Mouse (Mus musculus): ENCODE data around the gene Zfr2. TPM values are rescaled to one million over a fixed set of nuclear protein-coding genes. Genes with fewer than 3 reads are reported as not detected.
A peak's percentile ranks its signal among the peaks of the same experiment; 100 is the strongest.

Zfr2 gene
- polyA plus RNA-seq, 1 experiment, result 5.1 TPM

GRCm38 (mm10) chr10:81242021-81242420, 9.1 kb downstream of the Zfr2 start:
- 94% methylated on average over 16 of the region's 16 CpGs for WGBS
- no peak for DNase-seq (ENCODE audit: low read depth, low spot score)

GRCm38 (mm10) chr10:81244146-81244545, 11.2 kb downstream of the Zfr2 start:
- 69% methylated on average over 4 of the region's 4 CpGs for WGBS

GRCm38 (mm10) chr10:81244595-81244994, 11.6 kb downstream of the Zfr2 start:
- DNase-seq (ENCODE audit: low read depth, low spot score), result no peak
- WGBS, result 7% methylated on average over 17 of the region's 17 CpGs

More at GRCm38 (mm10) chr10:81244146-81244545, 11.2 kb downstream of the Zfr2 start:
- DNase-seq (ENCODE audit: low read depth, low spot score), result no peak

GRCm38 (mm10) chr10:81245166-81245565, 12.2 kb downstream of the Zfr2 start:
- DNase-seq (ENCODE audit: low read depth, low spot score), result no peak
- WGBS, result 92% methylated on average over 6 of the region's 6 CpGs

GRCm38 (mm10) chr10:81247804-81248203, 14.8 kb downstream of the Zfr2 start:
- no peak for DNase-seq (ENCODE audit: low read depth, low spot score)
- WGBS, result 41% methylated on average over 2 of the region's 2 CpGs

GRCm38 (mm10) chr10:81249442-81249841, 16.5 kb downstream of the Zfr2 start:
- 88% methylated on average over 8 of the region's 8 CpGs for WGBS
- no peak for DNase-seq (ENCODE audit: low read depth, low spot score)

- DNase-seq (ENCODE audit: low read depth, low spot score), result no peak
- WGBS, result 14% methylated on average over 44 of the region's 44 CpGs
Observed at GRCm38 (mm10) chr10:81252424-81253419, 19.8 kb downstream of the Zfr2 start, which contains the start of gene Matk. Gene Matk, plus strand, starts transcription at chr10:81252935.

- no peak for DNase-seq (ENCODE audit: low read depth, low spot score)
- WGBS, result 29% methylated on average over 1 of the region's 1 CpGs
Observed at GRCm38 (mm10) chr10:81254886-81255285, 21.9 kb downstream of the Zfr2 start.

GRCm38 (mm10) chr10:81257158-81258039, 24.4 kb downstream of the Zfr2 start:
- WGBS, result 2% methylated on average over 62 of the region's 62 CpGs
- no peak for DNase-seq (ENCODE audit: low read depth, low spot score)

- no peak for DNase-seq (ENCODE audit: low read depth, low spot score)
- WGBS, result 44% methylated on average over 21 of the region's 21 CpGs
Observed at GRCm38 (mm10) chr10:81259225-81259884, 26.4 kb downstream of the Zfr2 start.

- 85% methylated on average over 4 of the region's 4 CpGs for WGBS
- DNase-seq (ENCODE audit: low read depth, low spot score), result no peak
Observed at GRCm38 (mm10) chr10:81261025-81261424, 28.1 kb downstream of the Zfr2 start.

GRCm38 (mm10) chr10:81265540-81265939, 32.6 kb downstream of the Zfr2 start:
- DNase-seq (ENCODE audit: low read depth, low spot score), result no peak
- WGBS, result 91% methylated on average over 8 of the region's 8 CpGs

GRCm38 (mm10) chr10:81266211-81267105, 33.5 kb downstream of the Zfr2 start, which contains the start of the genes Mrpl54 and Apba3:
Gene Mrpl54, minus strand, starts transcription at chr10:81266934.
Gene Apba3, plus strand, starts transcription at chr10:81266960.
- DNase-seq (ENCODE audit: low read depth, low spot score), result peak; percentile 91
- under 1% methylated on average over 48 of the region's 48 CpGs for WGBS

- peak; percentile 94 for DNase-seq (ENCODE audit: low read depth, low spot score)
- WGBS, result under 1% methylated on average over 23 of the region's 23 CpGs
Observed at GRCm38 (mm10) chr10:81268056-81268455, 35.1 kb downstream of the Zfr2 start.

- DNase-seq (ENCODE audit: low read depth, low spot score), result no peak
- WGBS, result 66% methylated on average over 16 of the region's 16 CpGs
Observed at GRCm38 (mm10) chr10:81268643-81269412, 35.9 kb downstream of the Zfr2 start.

- no peak for DNase-seq (ENCODE audit: low read depth, low spot score)
- WGBS, result 82% methylated on average over 21 of the region's 21 CpGs
Observed at GRCm38 (mm10) chr10:81272356-81272755, 39.4 kb downstream of the Zfr2 start.

GRCm38 (mm10) chr10:81273842-81274241, 40.9 kb downstream of the Zfr2 start:
- 93% methylated on average over 19 of the region's 19 CpGs for WGBS
- no peak for DNase-seq (ENCODE audit: low read depth, low spot score)

GRCm38 (mm10) chr10:81277676-81278075, 44.7 kb downstream of the Zfr2 start:
- 90% methylated on average over 22 of the region's 22 CpGs for WGBS
- no peak for DNase-seq (ENCODE audit: low read depth, low spot score)
